Mouse (Mus musculus) ovary, adult 2 months (tissue): ENCODE measurements around the gene Traf3ip2. TPM values are rescaled to one million over a fixed set of nuclear protein-coding genes. Genes with fewer than 3 reads are reported as not detected.

Experiments
- polyA plus RNA-seq: library from polyadenylated mRNA; depleted of rRNA; stranded (reverse); fragments of >200 nt; gene quantifications from 2 replicates; pipeline ENCODE4 v1.2.3, GENCODE M21; 2012; rRNA removed

Gene Traf3ip2
- 35.2 and 37.8 TPM in 2 replicates for polyA plus RNA-seq

GRCm38 (mm10) chr10:39612633-39612988, at the start of gene Traf3ip2:
Gene Traf3ip2, plus strand, starts transcription at chr10:39612934.

Other genes with a start within 250 kb of the Traf3ip2 start
- 40.6 and 50.2 TPM in 2 replicates for gene Fyn, start 244.1 kb upstream of the Traf3ip2 start, polyA plus RNA-seq
- 10.3 and 14.5 TPM in 2 replicates for gene Rev3l, start 119.2 kb downstream of the Traf3ip2 start, polyA plus RNA-seq